Mouse (Mus musculus) kidney, adult 18-20 months (tissue): Measurements from ENCODE around the gene Cer1.

ENCODE experiments used
- DNase-seq: peaks from one replicate; pipeline ENCODE4 v3.0.0; 2021

Cer1 gene

DNA sequence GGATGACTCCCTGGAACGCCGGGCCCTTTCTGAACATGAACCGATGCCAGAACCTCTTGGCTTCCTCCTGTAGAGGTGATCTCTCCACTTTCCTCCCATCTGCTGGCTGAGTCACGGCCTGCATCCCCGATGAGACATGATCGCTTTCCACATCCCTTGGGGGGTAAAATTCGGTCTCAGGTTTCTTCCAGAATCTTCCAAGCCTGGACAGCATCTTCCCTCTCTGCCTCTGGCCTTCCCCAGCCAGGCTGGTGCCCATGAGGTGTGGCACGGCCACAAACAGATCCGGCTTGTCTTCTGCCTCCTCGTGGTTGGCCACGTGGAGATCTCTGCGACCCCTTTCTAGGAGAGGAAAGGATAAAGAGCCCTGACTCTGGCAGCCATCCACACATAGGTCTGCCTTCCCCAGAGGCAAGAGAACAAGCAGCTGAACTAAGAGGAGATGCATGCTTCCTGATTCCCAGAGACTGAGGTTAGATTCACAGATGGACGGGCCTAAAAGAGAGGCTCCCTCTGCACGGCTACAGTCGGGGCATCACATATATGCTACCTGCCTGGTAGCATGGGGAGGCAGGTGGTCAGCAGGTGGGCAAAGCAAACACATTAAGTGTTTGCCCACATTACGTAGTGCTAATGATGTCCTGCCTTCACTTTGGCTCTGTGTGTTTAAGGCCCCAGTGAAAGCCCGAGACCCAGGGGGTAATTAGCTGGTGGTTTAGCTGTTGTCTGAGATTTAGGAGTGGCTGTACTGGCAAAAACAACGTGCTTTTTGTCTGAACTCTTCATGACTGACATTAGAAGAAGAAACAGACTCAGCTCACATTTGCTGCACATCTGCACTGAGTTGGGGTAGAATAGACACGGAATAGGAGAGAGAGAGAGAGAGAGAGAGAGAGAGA is at the start of gene Cer1:
Gene Cer1 (minus strand): TSS at position 513 of the 899 bp plus-strand sequence.
- DNase-seq, result no peak

DNA sequence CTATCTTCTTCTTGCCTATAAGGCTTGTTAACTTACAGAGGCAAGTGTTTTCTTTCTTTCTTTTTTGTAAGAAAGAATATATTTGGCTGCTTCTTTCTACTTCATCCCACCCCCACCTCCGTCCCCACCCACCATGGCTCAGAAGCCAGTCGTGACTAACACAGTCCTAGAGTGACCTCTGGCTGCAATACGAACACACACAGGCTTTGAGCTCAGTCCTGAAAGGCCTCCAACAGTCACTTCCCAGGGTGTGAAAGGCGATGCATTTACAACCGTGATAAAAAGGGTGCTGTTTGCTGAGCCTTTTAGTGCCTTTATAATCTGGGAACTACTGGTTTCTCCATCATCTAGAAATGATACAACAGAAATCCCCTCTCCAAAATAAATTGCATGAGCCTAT is 49.4 kb upstream of the Cer1 start:
- DNase-seq, result peak; percentile 7

- DNase-seq, result peak; percentile 75
These were observed 48.8 kb upstream of the Cer1 start for GRCm38 (mm10) chr4:82933698-82934210.

DNA sequence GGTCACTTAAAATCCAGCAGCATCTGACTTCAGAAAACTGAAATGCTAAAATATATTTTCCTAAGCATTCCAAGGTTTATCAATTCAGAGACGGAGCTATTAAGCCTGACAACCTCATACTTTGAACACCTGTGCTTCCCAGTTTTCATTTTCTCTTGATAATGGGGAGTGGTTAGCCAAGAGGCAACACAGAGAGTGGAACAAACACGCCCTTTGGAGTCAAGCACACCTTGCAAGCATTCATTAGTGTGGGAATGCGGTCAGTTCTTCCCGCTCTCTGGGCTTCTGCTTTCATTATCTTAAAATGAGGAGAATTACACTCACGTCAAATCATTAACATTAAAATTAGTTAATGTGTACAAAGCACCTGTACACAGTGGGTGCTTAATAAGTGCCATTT is 45.1 kb upstream of the Cer1 start:
- no peak for DNase-seq

DNA sequence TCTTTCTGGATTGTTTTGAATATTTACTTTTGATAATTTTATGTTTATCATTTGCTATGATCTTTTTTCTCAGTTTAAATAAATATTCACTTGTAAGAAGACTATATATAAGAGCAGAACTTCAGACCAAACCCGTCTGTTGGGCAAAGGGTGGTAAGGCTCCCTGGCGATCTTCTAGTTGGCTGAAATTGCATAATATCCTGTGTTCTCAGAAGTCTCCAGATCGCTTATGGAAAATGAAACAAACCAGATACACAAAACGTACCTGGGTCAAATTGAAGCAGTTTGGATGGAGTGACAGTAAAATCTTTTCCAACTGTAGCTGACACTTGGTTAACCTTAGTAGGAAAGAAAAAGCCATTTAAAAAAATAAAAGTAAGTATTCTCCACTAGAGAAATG is 37.0 kb upstream of the Cer1 start:
- no peak for DNase-seq

- no peak for DNase-seq
These were observed 33.7 kb upstream of the Cer1 start for GRCm38 (mm10) chr4:82918625-82919024.

DNA sequence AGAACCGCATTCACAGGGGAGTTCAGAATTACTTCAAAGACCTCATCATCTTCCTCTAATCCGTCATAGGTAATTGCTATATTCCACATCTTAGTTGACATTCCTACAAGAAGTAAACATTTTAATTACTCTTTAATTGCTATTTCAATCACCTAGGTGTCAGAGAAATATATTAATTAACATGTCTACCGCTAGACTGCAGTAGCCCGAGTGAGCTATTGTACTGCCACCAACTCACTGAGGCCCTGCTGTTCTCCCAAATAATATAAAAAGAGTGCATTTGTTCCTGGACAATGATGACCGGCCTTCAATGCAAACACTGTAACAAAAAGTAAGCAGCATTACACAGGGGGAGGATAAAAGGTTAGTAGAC is 31.7 kb upstream of the Cer1 start:
- DNase-seq, result no peak

- DNase-seq, result no peak
These were observed 31.2 kb upstream of the Cer1 start for GRCm38 (mm10) chr4:82916003-82916677.

- no peak for DNase-seq
These were observed 30.6 kb upstream of the Cer1 start for GRCm38 (mm10) chr4:82915576-82915975.

GRCm38 (mm10) chr4:82914601-82915143 is 29.7 kb upstream of the Cer1 start:
- DNase-seq, result no peak

DNA sequence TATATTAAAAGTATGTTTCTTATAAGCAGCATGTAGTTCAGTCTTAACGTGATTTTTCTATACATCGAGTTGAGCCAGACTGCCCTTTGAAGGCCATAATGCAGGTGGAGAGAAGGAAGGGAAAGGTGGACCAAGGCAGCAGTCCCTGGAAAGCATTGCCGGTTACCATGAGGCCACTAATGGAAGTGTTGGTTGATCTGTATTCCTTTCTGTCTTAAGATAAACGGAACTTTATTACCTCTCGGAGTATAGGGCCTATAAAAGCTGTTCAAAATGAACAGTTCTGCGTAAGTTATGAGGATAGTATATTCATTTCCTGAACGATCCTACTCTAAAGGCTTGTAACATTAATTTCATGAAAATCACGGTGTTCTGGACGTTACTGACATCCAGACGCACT is 10.3 kb upstream of the Cer1 start:
- DNase-seq, result no peak

GRCm38 (mm10) chr4:82892247-82892646 is 7.3 kb upstream of the Cer1 start:
- DNase-seq, result no peak

- DNase-seq, result no peak
These were observed 6.6 kb upstream of the Cer1 start for GRCm38 (mm10) chr4:82891566-82891965.

DNA sequence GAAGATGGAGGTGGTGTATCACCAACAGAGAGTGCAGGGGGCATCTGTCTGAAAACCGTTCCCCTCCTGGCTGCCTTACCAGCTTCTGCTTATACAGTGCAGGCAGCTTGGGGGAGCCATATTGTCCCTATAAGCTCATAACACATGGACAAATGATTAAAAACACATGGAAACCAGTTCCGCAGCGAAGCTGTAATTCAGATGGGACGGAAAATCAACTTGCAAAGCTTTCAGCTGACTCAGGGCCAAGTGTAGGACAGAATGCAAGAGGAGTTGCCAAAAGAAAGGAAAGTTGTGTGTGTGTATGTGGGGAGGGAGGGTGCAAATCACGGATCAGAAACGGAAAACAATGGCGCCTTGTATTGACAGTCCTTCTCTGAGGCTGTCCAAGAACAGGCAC is 6.1 kb upstream of the Cer1 start:
- no peak for DNase-seq

- no peak for DNase-seq
These were observed 5.6 kb upstream of the Cer1 start for GRCm38 (mm10) chr4:82890585-82890984.

- no peak for DNase-seq
These were observed 1.2 kb upstream of the Cer1 start for GRCm38 (mm10) chr4:82886148-82886547.

DNA sequence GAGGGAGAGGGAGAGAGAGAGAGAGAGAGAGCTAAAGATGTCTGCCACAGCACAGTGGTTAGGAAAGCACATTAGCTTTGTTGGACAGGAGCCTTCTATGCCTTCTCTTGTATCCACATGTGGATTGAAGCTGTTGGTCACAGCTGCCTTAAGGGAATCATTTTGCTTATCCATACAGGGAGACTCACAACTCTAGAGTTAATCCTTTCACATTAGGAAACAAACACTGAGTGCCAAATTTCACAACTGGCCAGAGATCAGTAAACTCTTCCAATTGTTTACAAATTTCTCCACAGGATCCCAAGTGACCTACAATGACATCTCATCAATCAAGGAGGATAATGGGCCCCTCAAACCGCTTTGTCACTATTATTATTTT is 576 bp upstream of the Cer1 start:
- no peak for DNase-seq

GRCm38 (mm10) chr4:82882500-82882899 is 2.4 kb downstream of the Cer1 start:
- no peak for DNase-seq

- DNase-seq, result no peak
These were observed 3.6 kb downstream of the Cer1 start for GRCm38 (mm10) chr4:82881366-82881765.

GRCm38 (mm10) chr4:82880243-82880642 is 4.7 kb downstream of the Cer1 start:
- no peak for DNase-seq

GRCm38 (mm10) chr4:82879152-82879551 is 5.8 kb downstream of the Cer1 start:
- no peak for DNase-seq

GRCm38 (mm10) chr4:82876656-82877055 is 8.3 kb downstream of the Cer1 start:
- DNase-seq, result no peak

GRCm38 (mm10) chr4:82875532-82875931 is 9.4 kb downstream of the Cer1 start:
- no peak for DNase-seq

- DNase-seq, result no peak
These were observed 10.2 kb downstream of the Cer1 start for GRCm38 (mm10) chr4:82874791-82875190.
